Mouse (Mus musculus) gastrocnemius, postnatal 10 days (tissue): Measurements from ENCODE around the gene Mroh2a. TPM values are rescaled to one million over a fixed set of nuclear protein-coding genes. Genes with fewer than 3 reads are reported as not detected.
"Not testable (repeated sequence)": the region's sequence is repeated elsewhere in the genome, so short reads cannot be mapped to it uniquely, and the experiment has no call there.

Source experiments
- DNase-seq: peaks from one replicate; pipeline ENCODE4 v3.0.0; 2021; ENCODE audit warnings: mixed read lengths
- total RNA-seq, 2 experiments: library from RNA; stranded (reverse); gene quantifications; 2 replicates each; pipeline ENCODE4 v1.2.3; 2021

Gene Mroh2a
- total RNA-seq, 2 experiments from 2014 or later: 0.34 TPM; not detected in 1

- DNase-seq: no peak
These were observed 8.2 kb upstream of the Mroh2a start for GRCm38 (mm10) chr1:88218591-88218990.

- DNase-seq: no peak
These were observed 7.7 kb upstream of the Mroh2a start for GRCm38 (mm10) chr1:88219054-88219453.

GRCm38 (mm10) chr1:88220336-88220735 is 6.5 kb upstream of the Mroh2a start:
- no peak for DNase-seq

- DNase-seq: no peak
These were observed 4.6 kb upstream of the Mroh2a start for GRCm38 (mm10) chr1:88222216-88222615.

- DNase-seq: not testable (repeated sequence)
These were observed 3.7 kb upstream of the Mroh2a start for GRCm38 (mm10) chr1:88223011-88223515.

- DNase-seq: no peak
These were observed 3.2 kb upstream of the Mroh2a start for GRCm38 (mm10) chr1:88223591-88223990.

GRCm38 (mm10) chr1:88224029-88224776 is 2.6 kb upstream of the Mroh2a start:
- peak; percentile 27 for DNase-seq

GRCm38 (mm10) chr1:88225301-88225700 is 1.5 kb upstream of the Mroh2a start:
- DNase-seq: not testable (repeated sequence)

GRCm38 (mm10) chr1:88225741-88226140 is 1.0 kb upstream of the Mroh2a start:
- DNase-seq: no peak

GRCm38 (mm10) chr1:88227482-88227881 is 696 bp downstream of the Mroh2a start:
- DNase-seq: peak; percentile 4

- DNase-seq: peak; percentile 14
These were observed 1.3 kb downstream of the Mroh2a start for GRCm38 (mm10) chr1:88228121-88228520.

- DNase-seq: peak; percentile 7
These were observed 2.8 kb downstream of the Mroh2a start for GRCm38 (mm10) chr1:88229566-88229965.

- peak; percentile 12 for DNase-seq
These were observed 3.2 kb downstream of the Mroh2a start for GRCm38 (mm10) chr1:88229986-88230385.

- DNase-seq: peak; percentile 14
These were observed 3.6 kb downstream of the Mroh2a start for GRCm38 (mm10) chr1:88230421-88230820.

GRCm38 (mm10) chr1:88230981-88231802 is 4.4 kb downstream of the Mroh2a start:
- peak; percentile 9 for DNase-seq

- peak; percentile 9 for DNase-seq
These were observed 5.2 kb downstream of the Mroh2a start for GRCm38 (mm10) chr1:88231803-88232499.

- DNase-seq: no peak
These were observed 6.0 kb downstream of the Mroh2a start for GRCm38 (mm10) chr1:88232664-88233380.

- DNase-seq: no peak
These were observed 6.8 kb downstream of the Mroh2a start for GRCm38 (mm10) chr1:88233421-88234247.

- no peak for DNase-seq
These were observed 7.4 kb downstream of the Mroh2a start for GRCm38 (mm10) chr1:88234248-88234610.

GRCm38 (mm10) chr1:88234646-88235045 is 7.9 kb downstream of the Mroh2a start:
- DNase-seq: no peak
